Mouse (Mus musculus) heart, adult 8-10 months (tissue): ENCODE measurements around the gene Clstn3. TPM values are rescaled to one million over a fixed set of nuclear protein-coding genes. Genes with fewer than 3 reads are reported as not detected.
"Not testable (repeated sequence)": the region's sequence is repeated elsewhere in the genome, so short reads cannot be mapped to it uniquely, and the experiment has no call there.

Source experiments
- DNase-seq: peaks from one replicate; pipeline ENCODE4 v3.0.0; 2022; ENCODE audit warnings: low spot score
- total RNA-seq, 4 experiments: library from RNA; stranded (reverse); gene quantifications; 2 replicates each; pipeline ENCODE4 v1.2.4; 2022

The Clstn3 gene
- total RNA-seq, 4 experiments from 2014 or later: 0.24 to 1.4 (median 0.56) TPM

GRCm38 (mm10) chr6:124414150-124414926, 50.3 kb downstream of the Clstn3 start:
- DNase-seq: peak; percentile 19

GRCm38 (mm10) chr6:124413770-124414149, 50.8 kb downstream of the Clstn3 start:
- no peak for DNase-seq

GRCm38 (mm10) chr6:124408355-124408754, 56.2 kb downstream of the Clstn3 start:
- DNase-seq: no peak

GRCm38 (mm10) chr6:124407180-124407579, 57.4 kb downstream of the Clstn3 start:
- no peak for DNase-seq

- no peak for DNase-seq
These were observed 58.3 kb downstream of the Clstn3 start for GRCm38 (mm10) chr6:124406326-124406725.

- no peak for DNase-seq
These were observed 64.9 kb downstream of the Clstn3 start for GRCm38 (mm10) chr6:124399738-124400137.

GRCm38 (mm10) chr6:124394991-124395390, 69.6 kb downstream of the Clstn3 start:
- not testable (repeated sequence) for DNase-seq

Other genes with a start within 250 kb of the Clstn3 start
- not detected for gene Vmn2r27, start 232.9 kb downstream of the Clstn3 start, total RNA-seq
- 10 to 100 TPM in 3 of 4 experiments, 1 to 10 TPM in 1; 8.5 to 14.7 (median 11.9) TPM for gene Cd163, start 160.1 kb downstream of the Clstn3 start, total RNA-seq
- 10 to 100 TPM; 21.3 to 25.4 (median 23.6) TPM for gene Pex5, start 49.7 kb downstream of the Clstn3 start, total RNA-seq
- gene C1rl, start 28.3 kb upstream of the Clstn3 start, total RNA-seq: 1 to 10 TPM; 1.1 to 2.1 (median 1.9) TPM
- gene C1ra, start 47.6 kb upstream of the Clstn3 start, total RNA-seq: 10 to 100 TPM; 11.2 to 14.1 (median 13.0) TPM
- gene C1s1, start 77.6 kb upstream of the Clstn3 start, total RNA-seq: 10 to 100 TPM; 21.5 to 26.8 (median 24.0) TPM
- 1 to 10 TPM; 1.3 to 3.0 (median 1.7) TPM for gene C1rb, start 105.5 kb upstream of the Clstn3 start, total RNA-seq
- gene C1s2, start 171.3 kb upstream of the Clstn3 start, total RNA-seq: under 1 TPM; 0.28 to 0.65 (median 0.48) TPM
- gene Lpcat3, start 198.2 kb upstream of the Clstn3 start, total RNA-seq: 10 to 100 TPM; 38.8 to 39.9 (median 39.1) TPM
- gene Emg1, start 247.4 kb upstream of the Clstn3 start, total RNA-seq: 10 to 100 TPM; 64.4 to 81.5 (median 73.0) TPM
- gene Phb2, start 247.5 kb upstream of the Clstn3 start, total RNA-seq: 100 to 1,000 TPM; 251 to 296 (median 279) TPM